21 mouse cellular contexts compared by ENCODE assay signal in genomic region chr5:39198856-39199255, GRCm38 (mm10).
"Had no signal": no experiment of that assay in that cellular context is flagged by ENCODE, and none has a peak within 500 bp of the region (broad histone marks: within the 10 kb centered on the region; RNA-seq: fewer than 3 reads in every experiment).

No protein-coding gene starts in this region.

- H3K4me1 ChIP-seq: limb, embryonic 12.5 days; limb, embryonic 15.5 days; liver, embryonic 12.5 days; liver, embryonic 15.5 days; midbrain, embryonic 12.5 days; midbrain, embryonic 15.5 days; neural tube, embryonic 12.5 days; neural tube, embryonic 15.5 days had no signal

- H3K4me3 ChIP-seq: limb, embryonic 12.5 days; limb, embryonic 15.5 days; liver, embryonic 12.5 days; liver, embryonic 15.5 days; midbrain, embryonic 12.5 days; midbrain, embryonic 15.5 days; neural tube, embryonic 12.5 days; neural tube, embryonic 15.5 days had no signal

- H3K27ac ChIP-seq: hindbrain, postnatal 0 days; kidney, postnatal 0 days; limb, embryonic 12.5 days; limb, embryonic 15.5 days; liver, embryonic 12.5 days; liver, embryonic 15.5 days; midbrain, embryonic 12.5 days; midbrain, embryonic 15.5 days; neural tube, embryonic 12.5 days; neural tube, embryonic 15.5 days; stomach, postnatal 0 days had no signal

- H3K36me3 ChIP-seq: limb, embryonic 12.5 days; limb, embryonic 15.5 days; liver, embryonic 12.5 days; liver, embryonic 15.5 days; midbrain, embryonic 12.5 days; midbrain, embryonic 15.5 days; neural tube, embryonic 12.5 days; neural tube, embryonic 15.5 days had no signal

- H3K9ac ChIP-seq: limb, embryonic 12.5 days; limb, embryonic 15.5 days; liver, embryonic 12.5 days; liver, embryonic 15.5 days; midbrain, embryonic 12.5 days; midbrain, embryonic 15.5 days; neural tube, embryonic 12.5 days; neural tube, embryonic 15.5 days had no signal

- ATAC-seq: hindbrain, postnatal 0 days; inflammation-experienced regulatory T-cells, adult 6 months; intestine, embryonic 16.5 days; liver, embryonic 12.5 days; midbrain, embryonic 15.5 days had no signal

- DNase-seq: left cerebral cortex, postnatal 4 days; lung, adult 2 months; lung, postnatal 14 days; lung, postnatal 4 days; right cerebral cortex, adult 18-20 months; right cerebral cortex, postnatal 14 days; right cerebral cortex, postnatal 4 days; thymus, postnatal 25 days had no signal

- H3K27me3 ChIP-seq: limb, embryonic 12.5 days; limb, embryonic 15.5 days; liver, embryonic 12.5 days; liver, embryonic 15.5 days; midbrain, embryonic 12.5 days; midbrain, embryonic 15.5 days; neural tube, embryonic 12.5 days; neural tube, embryonic 15.5 days had no signal

- H3K4me2 ChIP-seq: limb, embryonic 12.5 days; limb, embryonic 15.5 days; liver, embryonic 12.5 days; liver, embryonic 15.5 days; midbrain, embryonic 12.5 days; midbrain, embryonic 15.5 days; neural tube, embryonic 12.5 days; neural tube, embryonic 15.5 days had no signal

- H3K9me3 ChIP-seq: limb, embryonic 12.5 days; limb, embryonic 15.5 days; liver, embryonic 12.5 days; liver, embryonic 15.5 days; midbrain, embryonic 12.5 days; midbrain, embryonic 15.5 days; neural tube, embryonic 12.5 days; neural tube, embryonic 15.5 days had no signal
